In genomic region chr4:119911071-119911904, GRCm38 (mm10) we compare ENCODE assay signal across 12 mouse cellular contexts.
DNase-seq lines count a peak whose midpoint lies in the region; ATAC-seq and TF ChIP-seq lines count a peak whose summit lies in the region.
"Had no signal": no experiment of that assay in that cellular context is flagged by ENCODE, and none has a peak within 500 bp of the region (broad histone marks: within the 10 kb centered on the region; RNA-seq: fewer than 3 reads in every experiment).

No protein-coding gene starts in this region.

- TF ChIP-seq CTCF in thymus, adult 2 months (IDR thresholded peaks at IDR 0.05; ENCODE audit: borderline replicate concordance, control insufficient read depth, extremely low read depth, insufficient read depth, low read length, poor library complexity) = no peak

- TF ChIP-seq POLR2A in thymus, adult 2 months (IDR thresholded peaks at IDR 0.05; ENCODE audit: control insufficient read depth, extremely low read depth, insufficient read depth, low read length, poor library complexity) = no peak

- peaks cover 7% of the 10 kb centered on the region for H3K4me1 ChIP-seq in thymus, adult 2 months (replicated peaks; ENCODE audit: control insufficient read depth, insufficient read depth, low read length)
- no peaks in the 10 kb centered on the region for H3K4me1 ChIP-seq in neural tube, embryonic 15.5 days
- H3K4me1 ChIP-seq in midbrain, embryonic 16.5 days (ENCODE audit: control insufficient read depth, insufficient read depth, low read length) = no peaks in the 10 kb centered on the region
- H3K4me1 ChIP-seq: embryonic facial prominence, embryonic 15.5 days; lung, embryonic 15.5 days had no signal

- no peak for ATAC-seq in neural tube, embryonic 15.5 days (ENCODE audit: low FRiP score)
- no peak for ATAC-seq in midbrain, embryonic 16.5 days

- WGBS in thymus, adult 2 months = 53% methylated on average over 13 of the region's 13 CpGs
- 77% methylated on average over 13 of the region's 13 CpGs for WGBS in neural tube, embryonic 15.5 days
- WGBS in midbrain, embryonic 16.5 days = 83% methylated on average over 13 of the region's 13 CpGs

- no peaks in the 10 kb centered on the region for H3K9me3 ChIP-seq in neural tube, embryonic 15.5 days (replicated peaks)
- H3K9me3 ChIP-seq in midbrain, embryonic 16.5 days (replicated peaks; ENCODE audit: control insufficient read depth, low read length, poor library complexity, severe bottlenecking) = no peaks in the 10 kb centered on the region
- H3K9me3 ChIP-seq: embryonic facial prominence, embryonic 15.5 days; limb, embryonic 10.5 days; lung, embryonic 15.5 days had no signal

- H3K9ac ChIP-seq in neural tube, embryonic 15.5 days (replicated peaks) = no peak overlapping the region
- no peak overlapping the region for H3K9ac ChIP-seq in midbrain, embryonic 16.5 days (ENCODE audit: low read depth, low read length)
- H3K9ac ChIP-seq: embryonic facial prominence, embryonic 15.5 days; lung, embryonic 15.5 days had no signal

- no peak overlapping the region for H3K27ac ChIP-seq in thymus, adult 2 months (ENCODE audit: control insufficient read depth, insufficient read depth, low read length)
- no peak overlapping the region for H3K27ac ChIP-seq in neural tube, embryonic 15.5 days (replicated peaks)
- no peak overlapping the region for H3K27ac ChIP-seq in midbrain, embryonic 16.5 days (ENCODE audit: low read length)
- H3K27ac ChIP-seq: embryonic facial prominence, embryonic 15.5 days; gastrocnemius, adult 2 months; limb, embryonic 10.5 days; lung, embryonic 15.5 days had no signal

- H3K4me3 ChIP-seq in thymus, adult 2 months (ENCODE audit: control insufficient read depth, insufficient read depth, low read length) = no peak overlapping the region
- H3K4me3 ChIP-seq in neural tube, embryonic 15.5 days (replicated peaks) = no peak overlapping the region
- H3K4me3 ChIP-seq in midbrain, embryonic 16.5 days (ENCODE audit: low read depth, low read length) = no peak overlapping the region
- H3K4me3 ChIP-seq: embryonic facial prominence, embryonic 15.5 days; gastrocnemius, adult 2 months; limb, embryonic 10.5 days; lung, embryonic 15.5 days had no signal

- H3K27me3 ChIP-seq in thymus, adult 2 months (ENCODE audit: control insufficient read depth, insufficient read depth, low read length) = no peaks in the 10 kb centered on the region
- H3K27me3 ChIP-seq in neural tube, embryonic 15.5 days (replicated peaks) = no peaks in the 10 kb centered on the region
- no peaks in the 10 kb centered on the region for H3K27me3 ChIP-seq in midbrain, embryonic 16.5 days (ENCODE audit: control insufficient read depth, insufficient read depth, low read depth, low read length)
- H3K27me3 ChIP-seq: embryonic facial prominence, embryonic 15.5 days; lung, embryonic 15.5 days had no signal

- H3K4me2 ChIP-seq in neural tube, embryonic 15.5 days = no peak overlapping the region
- H3K4me2 ChIP-seq in midbrain, embryonic 16.5 days (ENCODE audit: low read length) = no peak overlapping the region
- H3K4me2 ChIP-seq: embryonic facial prominence, embryonic 15.5 days; lung, embryonic 15.5 days had no signal

- H3K36me3 ChIP-seq in thymus, adult 2 months (ENCODE audit: control insufficient read depth, insufficient read depth, low read length) = no peaks in the 10 kb centered on the region
- no peaks in the 10 kb centered on the region for H3K36me3 ChIP-seq in neural tube, embryonic 15.5 days
- no peaks in the 10 kb centered on the region for H3K36me3 ChIP-seq in midbrain, embryonic 16.5 days (ENCODE audit: control insufficient read depth, insufficient read depth, low read length)
- H3K36me3 ChIP-seq: embryonic facial prominence, embryonic 15.5 days; limb, embryonic 10.5 days; lung, embryonic 15.5 days had no signal

- peak; percentile 45 for DNase-seq in kidney, adult 11 months
- DNase-seq in kidney, postnatal 14 days = no peak
- DNase-seq in thymus, postnatal 4 days = peak; percentile 5
- no peak for DNase-seq in thymus, adult 2 months
- DNase-seq in cerebellum, postnatal 25 days = peak; percentile 71 to 72
- no peak for DNase-seq in c-Kit-positive CD71-positive TER-119-positive erythroid progenitor cells, embryonic 14.5 days (ENCODE audit: low spot score)
- DNase-seq: gastrocnemius, adult 2 months had no signal

Comparison
In these comparisons a context has a peak if more than half of its experiments do, and no peak if none do; other contexts are left out.
1. DNase-seq: peak in kidney, adult 11 months (single experiment), thymus, postnatal 4 days (single experiment) and cerebellum, postnatal 25 days (2 of 2); none in kidney, postnatal 14 days (single experiment), thymus, adult 2 months (single experiment) and c-Kit-positive CD71-positive TER-119-positive erythroid progenitor cells, embryonic 14.5 days (single experiment).